Mouse (Mus musculus): Measurements from ENCODE around the gene Topaz1. TPM values are rescaled to one million over a fixed set of nuclear protein-coding genes. Genes with fewer than 3 reads are reported as not detected.

Gene Topaz1
- polyA plus RNA-seq, 2 experiments: not detected

DNA sequence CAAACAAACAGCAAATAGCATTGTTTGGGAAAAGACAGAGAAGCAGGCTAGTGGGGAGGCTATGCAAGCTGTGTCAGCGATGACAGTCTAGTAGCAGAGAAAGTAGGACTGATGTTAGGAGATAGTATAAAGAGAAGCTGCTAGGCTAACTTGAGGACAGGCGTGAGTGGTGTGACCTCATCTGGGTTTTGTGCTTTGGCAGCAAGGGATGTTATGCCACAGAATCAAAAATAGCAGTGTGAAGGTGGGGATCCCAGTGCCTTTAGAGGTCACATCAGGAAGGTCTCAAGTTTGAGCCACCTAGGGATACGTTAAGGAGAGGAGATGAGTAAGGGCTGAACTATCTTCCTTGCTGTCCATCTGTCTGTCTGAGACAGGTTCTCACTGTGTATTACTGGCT lies 63.1 kb downstream of the Topaz1 start:
- H3K4me1 ChIP-seq (ENCODE audit: control insufficient read depth, insufficient read depth, low read length): peaks cover 8% of the 10 kb centered on the region
- 89% methylated on average over 3 of the region's 3 CpGs for WGBS

DNA sequence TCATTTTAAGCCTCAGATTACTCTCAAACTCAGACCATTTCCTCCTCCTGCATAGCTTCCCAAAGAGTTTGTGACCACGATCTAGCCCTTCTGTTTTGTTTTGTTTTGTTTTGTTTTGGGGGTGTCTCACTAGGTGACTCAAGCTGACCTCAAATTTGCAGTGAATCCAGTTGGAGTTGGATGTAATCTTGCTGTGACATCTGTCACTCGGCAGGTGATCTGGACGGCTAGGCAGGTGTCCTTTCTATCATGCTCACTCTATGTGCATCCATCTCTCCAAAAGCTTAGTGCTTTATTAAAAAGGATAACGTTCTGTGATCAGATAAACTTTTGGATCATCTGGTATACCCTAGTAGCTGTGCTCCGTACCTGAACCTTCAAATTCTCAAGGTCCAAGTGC lies 65.2 kb downstream of the Topaz1 start:
- Histone ChIP-seq H3K9me3 (ENCODE audit: control insufficient read depth, low read length) (no peaks in the 10 kb centered on the region), H3K27ac (replicated peaks; ENCODE audit: low read depth, low read length) (no peak overlapping the region), H3K9ac (ENCODE audit: low read depth, low read length, severe bottlenecking) (no peak overlapping the region), H3K36me3 (ENCODE audit: control insufficient read depth, insufficient read depth, low read length) (peaks cover 37% of the 10 kb centered on the region), H3K4me2 (replicated peaks; ENCODE audit: low read depth, low read length, severe bottlenecking) (no peak overlapping the region), H3K4me1 (ENCODE audit: control insufficient read depth, insufficient read depth, low read length) (no peaks in the 10 kb centered on the region), H3K27me3 (ENCODE audit: control insufficient read depth, insufficient read depth, low read length) (no peaks in the 10 kb centered on the region), H3K4me3 (replicated peaks; ENCODE audit: low read length) (no peak overlapping the region)
- no peak for TF ChIP-seq POLR2A (IDR thresholded peaks at IDR 0.05; ENCODE audit: borderline replicate concordance, extremely low read depth, insufficient read depth, insufficient read length)
- ATAC-seq (ENCODE audit: low FRiP score, low read depth): no peak
- 90% methylated on average over 5 of the region's 5 CpGs for WGBS
- DNase-seq (ENCODE audit: low spot score): no peak

More for the DNA sequence above, 63.1 kb downstream of the Topaz1 start:
- Histone ChIP-seq H3K36me3 (ENCODE audit: control insufficient read depth, insufficient read depth, low read length) (peaks cover 23% of the 10 kb centered on the region), H3K27me3 (ENCODE audit: control insufficient read depth, insufficient read depth, low read length) (no peaks in the 10 kb centered on the region), H3K4me2 (replicated peaks; ENCODE audit: low read depth, low read length, severe bottlenecking) (no peak overlapping the region), H3K9me3 (ENCODE audit: control insufficient read depth, low read length) (no peaks in the 10 kb centered on the region), H3K9ac (ENCODE audit: low read depth, low read length, severe bottlenecking) (no peak overlapping the region), H3K4me3 (replicated peaks; ENCODE audit: low read length) (no peak overlapping the region), H3K27ac (replicated peaks; ENCODE audit: low read depth, low read length) (no peak overlapping the region)
- TF ChIP-seq POLR2A (IDR thresholded peaks at IDR 0.05; ENCODE audit: borderline replicate concordance, extremely low read depth, insufficient read depth, insufficient read length): no peak
- DNase-seq (ENCODE audit: low spot score) (no peak), ATAC-seq (ENCODE audit: low FRiP score, low read depth) (no peak)

DNA sequence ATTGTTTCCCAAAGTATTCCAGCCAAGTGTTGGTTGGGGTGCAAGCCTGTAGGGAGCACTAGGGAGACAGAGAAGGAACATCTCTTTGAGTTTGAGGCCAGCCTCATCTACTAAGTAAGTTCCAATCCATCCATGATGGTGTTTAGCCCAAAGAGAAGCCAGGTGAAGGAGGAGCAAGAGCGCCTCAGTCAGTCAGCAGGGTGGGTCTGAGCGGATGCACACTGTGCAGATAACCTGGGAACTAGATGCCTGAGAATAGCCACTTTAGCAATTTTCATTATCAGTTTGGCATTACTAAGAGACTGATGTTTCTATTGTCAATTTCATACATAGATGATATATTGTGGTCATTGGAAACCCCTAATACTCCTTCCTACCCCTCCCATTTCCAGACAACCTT lies 67.6 kb downstream of the Topaz1 start:
- Histone ChIP-seq H3K9ac (ENCODE audit: low read depth, low read length, severe bottlenecking) (no peak overlapping the region), H3K4me1 (ENCODE audit: control insufficient read depth, insufficient read depth, low read length) (no peaks in the 10 kb centered on the region), H3K36me3 (ENCODE audit: control insufficient read depth, insufficient read depth, low read length) (peaks cover 44% of the 10 kb centered on the region), H3K4me2 (replicated peaks; ENCODE audit: low read depth, low read length, severe bottlenecking) (no peak overlapping the region), H3K27ac (replicated peaks; ENCODE audit: low read depth, low read length) (no peak overlapping the region), H3K4me3 (replicated peaks; ENCODE audit: low read length) (no peak overlapping the region), H3K9me3 (ENCODE audit: control insufficient read depth, low read length) (no peaks in the 10 kb centered on the region), H3K27me3 (ENCODE audit: control insufficient read depth, insufficient read depth, low read length) (no peaks in the 10 kb centered on the region)
- 93% methylated on average over 2 of the region's 2 CpGs for WGBS
- no peak for ATAC-seq (ENCODE audit: low FRiP score, low read depth)
- TF ChIP-seq POLR2A (IDR thresholded peaks at IDR 0.05; ENCODE audit: borderline replicate concordance, extremely low read depth, insufficient read depth, insufficient read length): no peak
- no peak for DNase-seq (ENCODE audit: low spot score)

DNA sequence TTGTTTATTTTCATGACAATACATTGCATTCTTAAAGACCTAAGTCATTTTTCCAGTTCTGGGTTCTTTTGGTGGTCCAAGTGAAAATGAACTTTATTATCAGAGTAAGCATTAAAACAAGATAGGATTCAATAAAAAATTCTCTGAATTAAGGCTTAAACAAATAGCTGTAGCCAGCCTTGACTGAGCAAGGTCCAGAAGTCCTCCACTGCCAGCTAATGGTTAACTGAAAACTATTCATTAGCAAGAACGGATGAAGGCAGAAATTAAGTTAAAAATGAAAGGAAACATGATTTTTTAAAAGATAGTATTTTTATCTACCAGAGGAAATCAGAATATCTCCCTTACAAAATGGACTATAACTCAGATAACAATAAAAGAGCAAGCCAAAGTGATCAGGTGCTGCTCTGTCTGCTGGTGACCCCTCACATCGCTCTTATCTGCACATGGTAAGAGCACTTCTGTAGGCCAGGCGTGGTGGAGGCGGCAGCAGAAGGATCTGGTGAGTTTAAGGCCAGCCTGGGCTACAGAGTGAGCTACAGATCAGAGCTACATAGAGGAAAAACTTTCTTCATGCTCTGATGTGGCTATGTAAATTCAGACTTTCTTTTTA lies 68.2 kb downstream of the Topaz1 start:
- Histone ChIP-seq H3K4me3 (replicated peaks; ENCODE audit: low read length) (no peak overlapping the region), H3K9ac (ENCODE audit: low read depth, low read length, severe bottlenecking) (no peak overlapping the region), H3K36me3 (ENCODE audit: control insufficient read depth, insufficient read depth, low read length) (peaks cover 45% of the 10 kb centered on the region), H3K4me2 (replicated peaks; ENCODE audit: low read depth, low read length, severe bottlenecking) (no peak overlapping the region), H3K9me3 (ENCODE audit: control insufficient read depth, low read length) (no peaks in the 10 kb centered on the region), H3K27ac (replicated peaks; ENCODE audit: low read depth, low read length) (no peak overlapping the region), H3K4me1 (ENCODE audit: control insufficient read depth, insufficient read depth, low read length) (no peaks in the 10 kb centered on the region), H3K27me3 (ENCODE audit: control insufficient read depth, insufficient read depth, low read length) (no peaks in the 10 kb centered on the region)
- DNase-seq (ENCODE audit: low spot score): no peak
- WGBS: 83% methylated on average over 4 of the region's 4 CpGs
- no peak for TF ChIP-seq POLR2A (IDR thresholded peaks at IDR 0.05; ENCODE audit: borderline replicate concordance, extremely low read depth, insufficient read depth, insufficient read length)
- ATAC-seq (ENCODE audit: low FRiP score, low read depth): no peak

DNA sequence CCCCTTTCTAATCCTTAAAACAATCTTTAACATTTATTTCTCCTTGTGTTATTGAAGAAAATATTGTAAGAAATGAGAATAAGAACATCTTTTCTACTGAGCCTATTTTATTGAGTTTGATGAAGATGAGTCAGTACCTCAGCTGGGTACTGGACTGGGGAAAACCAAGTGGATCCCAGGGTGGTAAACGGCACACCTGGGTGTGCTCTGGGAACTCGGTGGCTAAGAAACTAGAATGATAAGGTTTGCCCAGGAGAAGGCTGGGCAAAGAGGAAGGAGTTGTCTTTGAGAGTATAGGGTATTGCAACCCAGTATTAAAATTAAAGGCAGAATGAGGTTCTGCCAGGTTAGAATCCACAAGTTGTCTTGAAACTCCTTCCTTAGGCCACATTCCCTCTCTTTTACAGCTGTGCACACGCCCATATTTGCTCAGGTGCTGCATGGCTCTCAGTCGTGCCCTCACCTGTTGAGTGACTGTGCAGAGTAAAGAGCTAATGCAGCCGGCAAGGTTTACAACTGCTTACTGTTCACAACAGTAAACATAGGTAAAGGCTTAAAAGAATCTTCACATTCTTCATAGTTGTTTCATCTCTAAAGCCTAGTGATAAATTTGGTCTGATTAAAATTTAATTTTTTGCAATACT lies 76.3 kb downstream of the Topaz1 start:
- no peak overlapping the region for H3K9ac ChIP-seq (ENCODE audit: low read depth, low read length, severe bottlenecking)
- no peak for DNase-seq (ENCODE audit: low spot score)
- no peak overlapping the region for H3K27ac ChIP-seq (replicated peaks; ENCODE audit: low read depth, low read length)
- no peak overlapping the region for H3K4me2 ChIP-seq (replicated peaks; ENCODE audit: low read depth, low read length, severe bottlenecking)
- no peak for ATAC-seq (ENCODE audit: low FRiP score, low read depth)
- TF ChIP-seq POLR2A (IDR thresholded peaks at IDR 0.05; ENCODE audit: borderline replicate concordance, extremely low read depth, insufficient read depth, insufficient read length): no peak
- no peaks in the 10 kb centered on the region for H3K9me3 ChIP-seq (ENCODE audit: control insufficient read depth, low read length)
- H3K36me3 ChIP-seq (ENCODE audit: control insufficient read depth, insufficient read depth, low read length): peaks cover 57% of the 10 kb centered on the region
- H3K4me3 ChIP-seq (replicated peaks; ENCODE audit: low read length): no peak overlapping the region
- H3K4me1 ChIP-seq (ENCODE audit: control insufficient read depth, insufficient read depth, low read length): no peaks in the 10 kb centered on the region
- WGBS: 91% methylated on average over 5 of the region's 5 CpGs
- H3K27me3 ChIP-seq (ENCODE audit: control insufficient read depth, insufficient read depth, low read length): no peaks in the 10 kb centered on the region
